Mouse (Mus musculus): ENCODE data around the gene Slc25a38.

Gene Slc25a38

DNA sequence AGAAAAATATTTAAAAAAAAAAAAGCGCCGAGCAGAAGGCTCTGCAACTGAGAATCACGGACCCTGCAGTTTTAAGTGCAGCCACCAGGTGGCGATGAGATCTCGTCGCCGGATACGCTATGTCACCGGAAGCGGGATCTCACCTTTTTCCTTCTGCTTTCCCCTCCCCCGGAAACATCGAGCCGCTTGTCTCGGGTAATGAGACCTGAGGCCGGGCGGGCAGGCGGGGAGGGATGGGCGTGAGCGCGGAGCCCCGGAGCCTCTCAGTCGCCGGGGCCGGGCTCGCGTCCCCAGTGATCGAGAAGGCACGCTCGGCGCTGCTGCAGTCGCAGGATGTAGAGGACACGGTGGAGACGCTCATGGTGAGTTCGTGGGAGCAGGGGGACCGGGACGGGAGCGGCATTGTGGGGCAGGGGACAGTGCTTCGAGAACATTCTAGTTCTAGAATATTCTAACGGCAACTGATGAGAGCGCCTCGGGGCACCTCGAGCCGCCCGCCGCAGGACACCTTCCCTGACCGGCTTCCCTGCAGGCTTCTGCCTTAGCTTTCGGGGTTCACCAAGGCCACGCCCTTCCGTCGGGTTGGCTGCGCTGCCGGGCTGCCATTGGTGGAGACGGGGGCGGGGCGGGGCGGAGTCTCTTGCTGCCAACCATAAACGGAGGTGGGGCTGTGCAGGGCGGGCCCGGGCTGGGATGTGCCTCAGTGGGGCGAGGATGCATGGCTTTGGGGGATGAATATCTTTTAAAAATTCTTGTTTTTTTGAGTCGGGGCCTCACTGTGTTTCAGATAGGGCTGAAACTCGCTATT lies at the start of gene Slc25a38:
Slc25a38 (plus strand) TSS at position 164 of the 808 bp plus-strand sequence.
- DNase-seq, result peak; percentile 92

DNA sequence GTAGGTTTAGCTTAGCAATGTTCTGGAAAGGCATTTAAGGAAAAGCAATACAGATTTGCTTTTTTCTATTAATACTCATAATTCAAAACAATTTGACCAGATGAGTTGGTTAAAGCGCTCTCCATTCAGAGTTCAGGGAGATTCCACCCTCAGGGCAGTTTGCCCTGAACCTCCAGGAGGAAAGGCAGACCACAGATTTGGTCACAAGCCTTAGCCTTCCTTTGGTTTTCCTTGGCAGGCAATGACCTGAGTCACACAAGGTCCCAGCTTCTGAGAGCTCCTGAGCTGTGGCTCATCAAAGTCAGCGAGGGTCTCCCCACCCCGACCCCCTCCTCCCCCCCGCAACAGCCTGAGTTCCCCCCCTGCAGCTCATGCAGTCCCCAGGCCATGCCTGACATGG lies 45.9 kb upstream of the Slc25a38 start:
- DNase-seq, result no peak

DNA sequence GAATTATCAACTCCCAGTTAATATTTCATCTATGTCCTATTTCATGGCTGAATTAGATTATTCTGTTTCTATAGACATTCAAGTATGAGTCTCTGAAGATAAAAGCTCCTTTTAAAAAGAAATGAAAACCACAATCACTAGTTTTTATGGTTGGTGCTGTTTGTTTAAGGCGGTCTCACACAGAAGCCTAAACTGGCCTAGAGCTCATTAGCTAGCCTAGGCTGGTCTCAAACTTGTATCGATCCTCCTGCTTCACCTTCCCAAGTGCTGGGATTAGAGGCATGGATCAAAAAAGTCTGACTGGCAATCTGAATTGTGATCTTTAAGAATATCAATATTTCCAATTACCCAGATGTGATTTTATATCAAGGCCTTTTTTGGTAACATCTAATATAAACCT lies 42.6 kb upstream of the Slc25a38 start:
- no peak for DNase-seq

DNA sequence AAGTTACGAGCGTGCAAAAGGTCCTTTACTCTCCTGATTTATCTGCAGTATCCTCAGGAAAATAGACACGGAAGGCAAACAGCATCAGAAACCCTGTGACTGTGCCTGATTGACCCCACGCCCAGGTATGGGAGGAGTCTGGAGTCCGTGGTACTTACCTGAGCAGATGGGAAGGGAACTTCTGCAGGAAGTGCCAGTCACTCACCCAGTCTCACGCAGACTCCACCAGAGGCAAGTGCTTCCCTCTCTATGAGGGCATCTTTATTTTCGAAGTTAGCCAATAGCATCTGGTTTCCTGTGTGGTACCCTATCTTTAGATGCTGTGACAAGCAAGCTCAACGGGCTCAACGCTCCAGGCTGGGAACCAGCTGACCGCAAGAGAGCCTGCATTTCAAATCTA lies 42.1 kb upstream of the Slc25a38 start:
- no peak for DNase-seq

DNA sequence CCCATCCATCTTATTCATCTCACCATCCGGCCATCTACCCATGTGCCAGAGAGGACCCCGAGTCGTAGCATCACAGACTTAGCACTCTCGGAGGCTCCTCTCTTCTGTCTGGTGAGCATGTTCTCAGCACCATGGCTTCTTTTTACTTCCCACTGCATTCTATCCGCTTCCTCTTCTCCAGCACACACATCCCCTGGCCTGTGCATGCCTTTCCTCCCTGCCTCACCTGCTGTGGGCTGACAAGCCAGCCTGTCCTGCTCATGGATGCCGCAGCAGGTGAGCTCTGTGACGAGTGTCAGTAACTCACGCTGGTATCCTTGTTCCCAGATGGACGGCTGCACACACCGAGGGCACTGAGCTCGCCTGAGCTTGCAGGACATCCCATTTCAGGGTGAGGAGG lies 40.4 kb upstream of the Slc25a38 start, which contains the start of gene Cx3cr1:
Cx3cr1 (minus strand) TSS at position 101 of the 400 bp plus-strand sequence.
- DNase-seq, result no peak

DNA sequence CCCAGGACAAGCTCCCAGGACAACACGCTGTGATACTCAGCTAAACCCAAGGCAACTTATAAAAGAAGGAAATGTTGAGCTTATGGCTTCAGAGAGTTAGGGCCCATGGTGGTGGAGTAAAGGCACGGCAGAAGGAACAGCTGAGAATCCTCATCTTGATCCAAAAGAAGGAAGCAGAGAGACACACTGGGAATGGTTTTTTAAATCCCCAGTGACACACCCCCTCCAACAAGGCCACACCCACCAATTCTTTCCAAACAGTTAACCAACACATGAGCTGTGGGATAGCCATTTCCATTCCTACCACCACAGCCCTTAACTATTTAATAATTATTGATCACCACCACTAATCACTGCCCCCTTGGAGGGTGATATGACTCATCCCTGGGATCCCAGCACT lies 38.9 kb upstream of the Slc25a38 start:
- no peak for DNase-seq

DNA sequence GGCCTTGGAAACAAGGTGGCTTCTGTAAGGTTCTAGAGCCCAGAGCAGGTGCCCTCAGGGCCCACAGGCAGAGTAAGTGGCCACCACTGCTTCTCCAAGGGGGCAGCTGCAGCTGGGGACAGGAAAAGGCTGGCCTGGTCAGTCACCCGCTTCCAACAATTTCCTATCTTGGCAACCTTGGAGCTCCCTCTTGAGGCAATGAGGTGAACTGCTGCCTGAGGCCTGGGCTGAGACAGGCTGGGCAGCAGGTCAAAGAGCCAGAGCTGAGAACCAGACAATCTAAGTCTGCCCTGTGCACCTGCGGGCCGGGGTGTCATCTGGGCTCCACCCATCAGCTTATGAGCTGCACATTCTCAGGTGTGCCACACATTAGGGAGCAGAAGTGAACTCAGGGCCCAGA lies 37.0 kb upstream of the Slc25a38 start:
- peak; percentile 23 to 32 for DNase-seq

DNA sequence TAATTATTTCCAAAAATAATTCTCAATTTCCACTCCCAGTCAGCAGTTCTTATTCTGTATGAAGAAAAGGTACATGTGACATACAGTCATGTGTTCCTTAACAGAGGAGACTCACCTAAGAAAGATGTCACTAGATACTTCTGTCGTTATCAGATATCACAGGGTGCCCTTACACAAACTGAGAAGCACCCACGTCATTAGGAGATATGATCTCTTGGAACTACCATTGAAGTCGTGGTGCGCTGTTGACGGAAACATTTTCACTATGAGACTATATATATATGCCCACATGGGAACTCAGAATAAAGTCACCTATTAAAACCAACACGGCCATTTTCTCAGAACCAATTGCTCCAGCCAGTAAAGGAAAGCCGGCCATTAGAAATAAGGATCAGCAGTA lies 35.7 kb upstream of the Slc25a38 start:
- no peak for DNase-seq

DNA sequence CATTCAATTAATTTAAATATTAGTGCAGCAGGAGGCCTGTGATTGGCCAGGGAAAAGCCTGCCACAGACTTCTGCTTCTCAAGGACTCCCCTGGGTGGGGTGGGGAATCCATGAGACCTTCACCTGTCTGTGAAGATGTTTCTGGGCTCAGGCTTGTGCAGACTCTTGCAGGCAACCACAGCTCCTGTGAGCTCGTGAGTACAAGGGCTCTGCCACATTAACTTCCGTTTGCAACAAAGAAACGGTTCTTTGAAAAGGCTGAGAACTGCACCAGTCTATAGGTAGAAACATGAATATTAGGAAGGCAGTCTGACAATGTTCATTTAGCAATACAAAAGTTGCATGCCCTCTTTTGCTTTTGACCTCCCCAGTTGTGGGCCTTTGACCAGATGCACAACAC lies 31.9 kb upstream of the Slc25a38 start:
- DNase-seq, result no peak

DNA sequence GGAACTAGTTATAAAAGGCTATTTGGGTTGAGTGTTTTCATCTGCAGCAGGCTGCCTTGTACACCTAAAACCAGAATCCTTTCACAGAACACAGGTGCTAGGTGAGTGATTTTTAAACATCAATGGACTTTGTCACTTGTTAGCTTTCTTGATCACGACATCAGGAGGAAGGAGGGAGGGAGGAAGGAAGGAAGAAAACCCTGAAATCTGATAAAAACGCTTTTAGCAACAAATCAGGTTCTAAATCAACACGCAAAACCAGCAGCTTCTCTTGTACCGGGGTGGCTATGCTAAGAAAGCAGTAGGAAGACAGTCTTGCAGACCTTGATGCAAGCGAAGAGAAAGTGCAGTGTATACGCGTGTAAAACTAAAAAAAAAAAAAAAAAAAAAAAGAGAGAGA lies 30.3 kb upstream of the Slc25a38 start:
- no peak for DNase-seq

DNA sequence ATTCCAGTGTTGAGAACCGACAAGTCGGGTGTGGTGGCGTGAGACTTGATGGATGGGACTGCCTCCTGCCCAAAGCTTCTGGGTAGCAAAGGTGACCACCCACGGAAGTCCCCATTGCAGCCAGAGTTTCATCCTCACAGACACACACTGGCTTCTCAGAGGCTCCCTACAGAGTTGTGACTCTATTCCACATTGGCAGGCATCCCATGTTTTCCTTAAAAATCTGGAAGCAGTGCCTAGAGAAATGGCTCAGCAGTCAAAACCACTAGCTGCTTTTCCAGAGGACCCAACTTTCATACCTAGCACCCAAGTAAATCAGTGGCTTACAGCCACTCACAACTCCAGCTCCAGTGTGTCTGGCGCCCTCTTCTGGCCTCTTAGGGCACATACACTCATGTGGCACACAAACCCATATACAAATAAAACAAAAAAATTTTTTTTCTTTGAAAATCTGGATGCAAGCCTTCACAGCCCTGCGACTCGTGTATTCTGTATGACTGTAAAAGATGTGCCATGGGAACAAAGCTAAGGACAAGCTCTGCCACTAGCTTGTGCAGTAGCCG lies 29.5 kb upstream of the Slc25a38 start:
- no peak for DNase-seq

DNA sequence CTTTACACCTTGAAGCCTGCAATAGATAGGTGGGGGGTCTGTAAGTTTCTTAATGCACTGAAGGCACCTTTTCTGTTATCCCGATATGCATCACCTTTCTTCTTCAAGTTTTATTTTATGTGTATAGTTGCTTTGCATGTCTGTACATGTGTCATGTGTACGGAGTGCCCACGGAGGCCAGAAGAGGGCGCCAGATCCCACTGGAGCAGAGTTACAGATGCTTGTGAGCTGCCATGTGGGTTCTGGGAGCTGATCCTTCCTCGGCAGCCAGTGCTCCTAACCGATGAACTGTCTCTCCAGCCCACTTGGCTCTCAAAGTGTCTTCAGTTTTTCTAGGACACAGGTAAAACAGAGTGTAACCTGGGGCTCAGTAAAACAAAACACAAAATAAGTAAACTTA lies 28.9 kb upstream of the Slc25a38 start:
- DNase-seq, result no peak

DNA sequence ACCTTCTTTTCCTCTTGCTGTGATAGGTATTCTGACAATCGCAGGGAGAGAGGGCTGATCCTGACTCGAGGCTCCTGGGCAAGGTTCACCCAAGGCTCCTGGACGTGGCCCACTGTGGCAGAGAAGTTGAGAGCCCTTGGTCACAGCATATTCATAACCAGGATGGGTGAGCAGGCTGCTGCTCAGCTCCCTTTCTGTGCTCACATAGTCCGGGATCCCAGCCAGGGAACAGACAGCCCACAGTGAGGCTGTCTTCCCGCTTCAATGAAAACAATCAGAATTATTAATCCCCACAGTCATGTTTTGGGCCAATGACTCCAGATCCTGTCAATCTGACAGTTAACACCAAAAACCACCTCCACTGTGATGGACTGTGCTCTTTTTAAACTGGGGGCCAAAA lies 28.2 kb upstream of the Slc25a38 start:
- DNase-seq, result no peak

DNA sequence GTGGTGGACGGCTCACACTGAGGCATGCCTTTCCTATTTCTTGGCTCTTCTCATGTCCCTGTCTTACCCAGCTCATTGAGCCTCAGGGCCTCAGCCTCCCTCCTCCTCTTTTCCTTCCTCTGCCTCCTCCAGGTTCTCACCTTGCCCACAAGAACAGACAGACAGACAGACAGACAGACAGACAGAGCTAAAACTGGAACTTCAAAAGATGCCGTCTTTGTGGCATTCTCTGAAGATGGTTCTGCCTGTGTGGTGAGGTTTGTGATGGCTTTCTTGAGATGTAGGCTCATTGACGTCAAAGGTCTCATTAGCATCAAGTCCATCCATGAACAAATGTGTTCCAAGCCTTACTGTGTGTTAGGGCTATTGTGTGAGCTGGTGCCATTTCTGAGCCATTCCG lies 27.5 kb upstream of the Slc25a38 start:
- no peak for DNase-seq

DNA sequence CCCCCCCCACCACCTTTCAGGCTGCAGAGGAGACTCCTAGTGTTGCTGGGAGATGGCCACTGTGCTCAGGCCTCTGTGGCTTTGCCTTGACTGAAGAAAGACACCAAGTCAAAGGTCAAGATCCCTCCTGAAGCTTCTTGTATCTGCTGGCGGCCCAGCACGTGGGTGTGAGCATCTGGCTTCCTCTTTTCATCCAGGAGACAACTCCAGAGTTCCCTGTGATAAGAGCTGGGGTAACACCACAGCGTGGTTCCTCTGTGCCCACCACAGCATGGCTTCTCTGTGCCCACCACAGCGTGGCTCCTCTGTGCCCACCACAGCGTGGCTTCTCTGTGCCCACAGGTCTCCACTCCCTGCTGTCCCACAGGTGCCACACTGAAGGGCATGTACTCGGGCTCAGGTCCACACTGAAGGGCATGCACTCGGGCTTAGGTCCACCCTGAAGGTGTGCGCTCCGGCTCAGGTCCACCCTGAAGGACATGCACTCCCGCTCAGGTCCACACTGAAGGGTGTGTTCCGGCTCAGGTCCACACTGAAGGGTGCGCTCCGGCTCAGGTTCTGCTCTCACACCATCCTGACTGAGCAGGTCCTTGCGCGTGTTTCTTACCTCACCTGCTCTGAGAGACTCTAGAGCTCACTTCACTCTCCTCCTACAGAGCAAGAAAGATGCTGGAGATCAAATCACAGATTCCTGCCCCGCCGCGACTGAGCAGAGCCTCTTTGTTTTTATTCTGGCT lies 26.8 kb upstream of the Slc25a38 start:
- DNase-seq, result no peak

DNA sequence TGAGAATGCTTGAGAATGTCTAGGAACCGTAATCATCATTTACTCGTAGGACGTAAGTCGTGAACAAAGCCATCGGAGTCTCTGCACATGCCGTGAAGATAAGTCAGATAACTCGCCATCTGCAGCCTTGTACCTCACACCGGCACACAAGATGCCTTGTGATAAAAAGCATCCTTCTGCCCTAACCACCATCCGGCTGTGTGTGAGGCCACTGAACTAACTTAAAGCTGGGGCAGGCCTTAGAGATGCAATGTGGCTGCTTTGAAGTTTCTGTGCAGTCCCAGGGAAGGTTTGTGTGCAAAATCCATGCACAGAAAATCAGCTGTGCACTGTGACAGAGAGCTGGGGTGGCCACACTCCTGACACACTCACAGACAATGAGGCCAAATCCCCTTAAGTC lies 25.8 kb upstream of the Slc25a38 start:
- no peak for DNase-seq

DNA sequence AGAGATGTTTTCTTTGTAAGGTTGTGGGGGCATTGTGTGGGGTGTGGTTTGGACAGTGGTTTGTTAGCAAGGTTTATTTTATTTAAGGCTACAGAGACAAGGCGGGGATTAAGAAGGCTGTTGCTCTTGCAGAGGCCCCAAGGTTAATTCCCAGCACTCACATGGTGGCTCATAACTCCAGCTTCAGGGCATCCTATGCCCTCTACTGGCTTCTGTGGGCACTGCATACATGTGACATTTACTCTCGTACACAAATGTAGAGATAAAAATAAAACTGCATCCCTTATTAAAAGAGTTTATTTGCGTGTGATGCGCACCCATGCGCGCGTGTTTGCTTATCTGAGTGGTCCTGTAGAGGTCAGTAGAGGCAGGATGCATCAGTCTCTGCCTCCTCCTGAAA lies 21.0 kb upstream of the Slc25a38 start:
- DNase-seq, result no peak

DNA sequence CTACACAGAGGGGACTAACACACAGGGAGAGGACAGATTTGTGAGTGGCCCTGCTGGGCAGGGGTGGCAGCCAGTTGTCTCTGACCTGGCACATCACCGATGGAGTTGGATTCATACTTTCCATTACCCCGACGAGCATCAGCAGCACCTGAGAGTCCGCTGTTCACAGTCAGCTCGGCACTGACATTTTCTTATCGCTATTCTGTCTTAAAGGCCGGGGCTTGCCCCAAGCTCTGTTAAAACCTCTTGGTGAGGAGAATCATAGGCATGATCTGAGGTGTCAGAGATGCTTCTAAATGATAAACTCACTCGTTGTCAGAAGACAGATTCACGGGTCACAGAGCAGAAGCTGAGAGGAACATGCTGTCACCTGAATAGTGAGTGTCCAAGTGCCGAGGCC lies 19.1 kb upstream of the Slc25a38 start:
- no peak for DNase-seq

DNA sequence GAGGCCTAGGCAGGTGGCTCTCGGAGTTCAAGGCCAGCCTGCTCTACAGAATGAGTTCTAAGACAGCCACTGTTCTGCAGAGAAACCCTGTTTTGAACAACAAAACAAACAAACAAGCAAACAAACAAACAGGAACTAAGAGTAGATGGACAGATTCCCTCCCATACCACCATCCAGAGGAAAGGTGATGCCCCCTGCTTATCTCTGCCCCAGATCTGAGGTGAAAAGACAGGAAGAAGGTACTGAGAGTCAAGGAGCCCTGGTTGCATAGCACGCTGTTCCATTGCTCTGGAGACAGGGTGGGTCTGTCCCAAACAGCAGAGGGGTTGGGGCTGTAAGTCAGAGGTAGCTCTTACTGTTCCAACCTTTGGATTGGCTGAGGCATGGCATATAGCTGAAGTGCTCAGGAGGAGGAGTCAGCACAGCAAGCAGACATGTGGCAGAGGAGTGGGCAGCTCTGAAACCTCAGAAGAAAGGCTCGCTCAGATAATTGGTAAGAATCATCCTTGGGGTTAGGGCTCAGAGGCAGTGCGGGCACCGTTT lies 18.4 kb upstream of the Slc25a38 start, which contains the start of gene Ccr8:
Ccr8 (plus strand) TSS at position 419 of the 543 bp plus-strand sequence.
- DNase-seq, result no peak

DNA sequence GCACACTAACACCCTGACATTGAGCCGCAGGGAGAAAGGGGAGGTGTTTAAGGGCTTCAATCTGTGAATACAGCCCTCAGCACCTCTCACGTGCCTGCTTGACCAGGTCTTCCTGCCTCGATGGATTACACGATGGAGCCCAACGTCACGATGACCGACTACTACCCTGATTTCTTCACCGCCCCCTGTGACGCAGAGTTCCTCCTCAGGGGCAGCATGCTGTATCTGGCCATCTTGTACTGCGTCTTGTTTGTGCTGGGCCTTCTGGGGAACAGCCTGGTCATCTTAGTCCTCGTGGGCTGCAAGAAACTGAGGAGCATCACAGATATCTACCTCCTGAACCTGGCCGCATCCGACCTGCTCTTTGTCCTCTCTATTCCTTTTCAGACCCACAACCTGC lies 16.5 kb upstream of the Slc25a38 start:
- no peak for DNase-seq

DNA sequence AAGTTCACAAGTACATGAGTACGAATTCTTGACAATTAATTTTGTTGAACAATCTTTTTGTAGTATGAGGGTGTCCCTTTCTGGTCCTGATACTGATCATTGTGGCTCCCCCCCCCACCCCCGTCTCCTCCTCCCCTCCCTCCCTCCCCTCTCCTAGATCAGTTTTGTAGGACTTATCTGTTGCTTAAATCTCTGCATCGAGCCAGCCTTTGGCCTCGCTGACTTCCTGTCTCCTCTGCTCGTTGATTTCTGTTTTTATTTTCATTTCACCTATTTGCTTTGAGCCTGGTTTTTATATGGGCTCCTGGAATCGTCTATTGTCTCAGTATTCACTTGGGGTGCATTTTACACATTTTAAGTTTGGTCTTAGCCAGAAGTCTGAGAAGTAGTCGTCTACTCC lies 14.3 kb upstream of the Slc25a38 start:
- no peak for DNase-seq

DNA sequence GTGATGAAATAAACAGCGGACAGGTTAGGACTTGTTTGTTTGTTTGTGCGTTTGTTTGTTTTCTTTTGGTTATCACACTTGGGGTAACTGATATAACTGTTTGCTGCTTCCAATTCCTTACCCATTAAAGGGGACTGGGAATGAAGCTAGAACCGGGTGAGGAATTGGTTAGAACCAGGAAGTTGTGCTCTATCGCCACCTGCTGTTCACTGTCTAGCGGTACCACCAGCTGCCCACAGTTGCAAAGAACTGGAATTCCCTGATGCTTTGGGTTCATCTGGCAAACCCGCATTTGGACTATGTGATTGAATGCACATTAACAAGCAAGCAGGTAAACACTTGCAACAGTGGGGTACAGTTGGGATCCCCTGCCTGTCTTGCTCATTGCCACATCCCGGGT lies 11.5 kb upstream of the Slc25a38 start:
- no peak for DNase-seq

DNA sequence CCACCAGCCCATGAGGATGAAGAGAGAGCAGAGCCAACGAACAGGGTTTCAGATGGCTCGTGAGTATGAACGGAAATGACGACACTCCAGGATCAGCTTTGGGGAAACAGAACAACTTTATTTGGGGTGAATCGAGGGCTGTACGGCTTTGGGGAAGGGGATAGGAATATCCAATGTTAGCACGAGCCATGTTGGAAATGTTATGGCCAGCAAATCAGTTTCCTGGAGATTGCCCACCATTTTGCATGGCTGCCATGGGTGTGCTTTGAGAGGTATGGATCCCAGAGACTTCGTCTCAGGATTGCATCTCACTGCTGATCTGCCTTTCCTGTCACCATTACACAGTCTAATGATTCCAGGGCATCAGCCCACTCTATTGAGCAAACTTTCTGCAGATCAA lies 10.9 kb upstream of the Slc25a38 start:
- DNase-seq, result no peak

DNA sequence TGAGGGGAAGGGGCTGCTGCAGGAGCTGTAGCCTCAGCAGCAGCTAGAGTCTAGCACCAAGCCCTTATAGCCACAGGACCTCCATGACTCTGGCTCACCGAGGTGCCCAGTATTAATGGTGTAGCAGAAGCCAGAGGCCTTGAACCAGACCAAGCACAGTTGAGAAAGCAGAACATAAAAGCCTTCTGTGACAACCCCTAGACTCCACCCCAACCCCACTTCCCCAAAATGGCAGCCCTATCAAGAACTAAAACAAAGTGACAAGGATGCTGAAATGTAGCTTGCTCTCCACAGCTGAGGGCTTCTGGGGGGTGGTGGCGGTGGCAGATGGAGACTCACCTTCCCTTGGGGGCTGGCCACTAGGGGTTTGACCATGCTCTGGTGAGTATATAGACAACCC lies 9.0 kb upstream of the Slc25a38 start:
- DNase-seq, result no peak
